Comparison of ENCODE assay signal across 19 mouse cellular contexts in genomic region chr2:120397951-120398350, GRCm38 (mm10).
"Had no signal": no experiment of that assay in that cellular context is flagged by ENCODE, and none has a peak within 500 bp of the region (broad histone marks: within the 10 kb centered on the region; RNA-seq: fewer than 3 reads in every experiment).

No protein-coding gene starts in this region.

- DNase-seq: left cerebral cortex, postnatal 4 days; liver, postnatal 0 days; lung, embryonic 14.5 days; retina, postnatal 1 day; right cerebral cortex, postnatal 25 days; thymus, adult 18-20 months; thymus, postnatal 36 days had no signal

- H3K4me3 ChIP-seq: intestine, embryonic 15.5 days; limb, embryonic 12.5 days; limb, embryonic 15.5 days; midbrain, embryonic 12.5 days; myocyte; neural tube, embryonic 13.5 days had no signal

- ATAC-seq: intestine, embryonic 15.5 days; liver, postnatal 0 days; lung, postnatal 0 days; midbrain, embryonic 16.5 days had no signal

- H3K27me3 ChIP-seq: intestine, embryonic 15.5 days; limb, embryonic 12.5 days; limb, embryonic 15.5 days; midbrain, embryonic 12.5 days; neural tube, embryonic 13.5 days had no signal

- H3K9me3 ChIP-seq: intestine, embryonic 15.5 days; limb, embryonic 12.5 days; limb, embryonic 15.5 days; midbrain, embryonic 12.5 days; neural tube, embryonic 13.5 days had no signal

- H3K27ac ChIP-seq: intestine, embryonic 15.5 days; kidney, postnatal 0 days; limb, embryonic 12.5 days; limb, embryonic 15.5 days; liver, embryonic 14.5 days; macrophage; midbrain, embryonic 12.5 days; neural tube, embryonic 13.5 days had no signal

- H3K4me2 ChIP-seq: intestine, embryonic 15.5 days; limb, embryonic 12.5 days; limb, embryonic 15.5 days; liver, embryonic 11.5 days; lung, embryonic 14.5 days; midbrain, embryonic 12.5 days; neural tube, embryonic 13.5 days had no signal

- H3K9ac ChIP-seq: intestine, embryonic 15.5 days; limb, embryonic 12.5 days; limb, embryonic 15.5 days; liver, embryonic 14.5 days; liver, postnatal 0 days; lung, embryonic 14.5 days; midbrain, embryonic 12.5 days; neural tube, embryonic 13.5 days had no signal
